Mouse (Mus musculus) megakaryocyte, embryonic 14.5 days (primary cell): ENCODE results near the gene Mvd.

Experiments used
- FLI1 ChIP-seq: IDR thresholded peaks from 2 replicates; pipeline ENCODE4 v1.6.1; 2012; ENCODE audit warnings: low read length, inconsistent platforms, mixed read lengths
- GATA1 ChIP-seq: IDR thresholded peaks from 3 replicates; pipeline ENCODE4 v1.6.1; 2012; ENCODE audit warnings: mixed read lengths, low read length, inconsistent platforms, borderline replicate concordance

GRCm38 (mm10) chr8:122474951-122475560 is 31.8 kb upstream of the Mvd start:
- no peak for TF ChIP-seq FLI1
- TF ChIP-seq GATA1: no peak
